Mouse (Mus musculus) intestine, postnatal 0 days (tissue): Measurements from ENCODE around the gene Noc4l. TPM values are rescaled to one million over a fixed set of nuclear protein-coding genes. Genes with fewer than 3 reads are reported as not detected.

Experiments used
- ATAC-seq: fragments of 200-750 bp; cut with Nextera tagmentation; 2 replicates; pipeline ENCODE4 v1.8.0; 2017; ENCODE audit warnings: mild to moderate bottlenecking, moderate TSS enrichment, moderate library complexity
- H3K27ac ChIP-seq: fragments of 300-500 bp; sonication (generic); 2 replicates; pipeline ENCODE4 v1.5.1; 2014; ENCODE audit warnings: mild to moderate bottlenecking, low read depth, low read length, moderate library complexity
- H3K27me3 ChIP-seq: fragments of 300-500 bp; sonication (generic); replicated peaks from 2 replicates; pipeline ENCODE4 v1.6.1; 2014; ENCODE audit warnings: low read length, mixed read lengths; ENCODE audit not compliant: control insufficient read depth, insufficient read depth
- H3K36me3 ChIP-seq: fragments of 300-500 bp; sonication (generic); 2 replicates; pipeline ENCODE4 v1.6.1; 2014; ENCODE audit warnings: mild to moderate bottlenecking, moderate library complexity; ENCODE audit not compliant: control insufficient read depth, insufficient read depth
- H3K4me1 ChIP-seq: fragments of 300-500 bp; sonication (generic); replicated peaks from 2 replicates; pipeline ENCODE4 v1.6.1; 2014; ENCODE audit warnings: antibody characterized with exemption, low read length, mixed read lengths; ENCODE audit not compliant: control insufficient read depth, insufficient read depth
- H3K4me2 ChIP-seq: fragments of 300-500 bp; sonication (generic); replicated peaks from 2 replicates; pipeline ENCODE4 v1.6.1; 2014; ENCODE audit warnings: low read depth, mild to moderate bottlenecking, moderate library complexity
- H3K4me3 ChIP-seq: fragments of 300-500 bp; sonication (generic); 2 replicates; pipeline ENCODE4 v1.5.1; 2014; ENCODE audit warnings: low read depth, low read length
- H3K9ac ChIP-seq: fragments of 300-500 bp; sonication (generic); 2 replicates; pipeline ENCODE4 v1.6.1; 2014; ENCODE audit warnings: mild to moderate bottlenecking, low read depth, low read length
- H3K9me3 ChIP-seq: fragments of 300-500 bp; sonication (generic); 2 replicates; pipeline ENCODE4 v1.6.1; 2016; ENCODE audit warnings: mixed run types; ENCODE audit not compliant: control insufficient read depth
- CTCF ChIP-seq: sonication (generic); IDR thresholded peaks from 2 replicates; pipeline ENCODE4 v1.5.1; 2016; ENCODE audit warnings: low read depth, mild to moderate bottlenecking, control low read depth, antibody characterized with exemption, moderate library complexity
- WGBS: fragments of 180-500 bp; shearing (Covaris S2); extraction: QIAGEN DNeasy Blood & Tissue Kit; methylation state at CpG from one replicate; pipeline ENCODE4 v1.1.7; 2014; 5-methylcytosine and 5-hydroxymethylcytosine counted together
- microRNA-seq: library from miRNA; unstranded; fragments of <30 nt; microRNA quantifications from one replicate; pipeline ENCODE4, GENCODE M21; 2016
- polyA plus RNA-seq: library from polyadenylated mRNA; unstranded; fragments of >200 nt; fragmentation: Nextera tagmentation; extraction: Ambion mirVana; gene quantifications from 2 replicates; pipeline ENCODE4 v1.2.1, GENCODE M21; 2015

The Noc4l gene
- polyA plus RNA-seq, 1 experiment from 2014 or later = 17.2 TPM

GRCm38 (mm10) chr5:110605531-110606221 lies 47.5 kb downstream of the Noc4l start:
- WGBS = 48% methylated on average over 5 of the region's 5 CpGs
- H3K27me3 ChIP-seq = no peaks in the 10 kb centered on the region
- no peak overlapping the region for H3K27ac ChIP-seq
- no peak for ATAC-seq
- no peak overlapping the region for H3K9ac ChIP-seq
- no peak overlapping the region for H3K4me2 ChIP-seq
- no peaks in the 10 kb centered on the region for H3K4me1 ChIP-seq
- no peak overlapping the region for H3K4me3 ChIP-seq
- no peaks in the 10 kb centered on the region for H3K36me3 ChIP-seq
- no peak for TF ChIP-seq CTCF
- no peaks in the 10 kb centered on the region for H3K9me3 ChIP-seq

- ATAC-seq = no peak
- no peak for TF ChIP-seq CTCF
These were observed 48.9 kb downstream of the Noc4l start for GRCm38 (mm10) chr5:110604311-110604710.

GRCm38 (mm10) chr5:110603016-110603685 lies 50.1 kb downstream of the Noc4l start:
- 76% methylated on average over 7 of the region's 7 CpGs for WGBS
- ATAC-seq = no peak
- no peak for TF ChIP-seq CTCF

More at GRCm38 (mm10) chr5:110604311-110604710, 48.9 kb downstream of the Noc4l start:
- no peak overlapping the region for H3K4me2 ChIP-seq
- no peak overlapping the region for H3K27ac ChIP-seq
- no peaks in the 10 kb centered on the region for H3K27me3 ChIP-seq
- H3K9ac ChIP-seq = no peak overlapping the region
- no peaks in the 10 kb centered on the region for H3K4me1 ChIP-seq
- no peaks in the 10 kb centered on the region for H3K36me3 ChIP-seq
- 92% methylated on average over 2 of the region's 2 CpGs for WGBS
- H3K9me3 ChIP-seq = no peaks in the 10 kb centered on the region
- no peak overlapping the region for H3K4me3 ChIP-seq

More at GRCm38 (mm10) chr5:110603016-110603685, 50.1 kb downstream of the Noc4l start:
- H3K9ac ChIP-seq = no peak overlapping the region
- H3K4me1 ChIP-seq = no peaks in the 10 kb centered on the region
- H3K27ac ChIP-seq = no peak overlapping the region
- no peaks in the 10 kb centered on the region for H3K36me3 ChIP-seq
- no peaks in the 10 kb centered on the region for H3K9me3 ChIP-seq
- H3K4me2 ChIP-seq = no peak overlapping the region
- H3K27me3 ChIP-seq = no peaks in the 10 kb centered on the region
- H3K4me3 ChIP-seq = no peak overlapping the region

Small RNA genes lying within 50 kb of the gene (microRNA-seq; reads per million reads assigned to microRNA genes)
- 1.6 reads per million for gene Mir7026

Other genes with a start within 250 kb of the Noc4l start
- 7.6 and 8.2 TPM in 2 replicates for gene Fbrsl1, start 204.9 kb downstream of the Noc4l start, polyA plus RNA-seq
- gene Galnt9, start 109.1 kb downstream of the Noc4l start, polyA plus RNA-seq = 0.24 and 0.31 TPM in 2 replicates
- gene Ddx51, start within 50 bp of the Noc4l start, polyA plus RNA-seq = 4.9 and 6.9 TPM in 2 replicates
- 11.0 and 13.1 TPM in 2 replicates for gene Ep400, start 117.3 kb upstream of the Noc4l start, polyA plus RNA-seq
- 30.5 and 32.1 TPM in 2 replicates for gene Pus1, start 127.2 kb upstream of the Noc4l start, polyA plus RNA-seq
- 6.0 and 6.4 TPM in 2 replicates for gene Ulk1, start 156.7 kb upstream of the Noc4l start, polyA plus RNA-seq
- gene Hscb, start 186.4 kb upstream of the Noc4l start, polyA plus RNA-seq = 50.0 and 52.2 TPM in 2 replicates
- gene Chek2, start 186.6 kb upstream of the Noc4l start, polyA plus RNA-seq = 10.5 and 12.2 TPM in 2 replicates
- 2.9 and 3.4 TPM in 2 replicates for gene Ttc28, start 226.4 kb upstream of the Noc4l start, polyA plus RNA-seq